Mouse (Mus musculus) megakaryocyte, embryonic 14.5 days (primary cell): ENCODE measurements around the gene Pdia4. TPM values are rescaled to one million over a fixed set of nuclear protein-coding genes. Genes with fewer than 3 reads are reported as not detected.
"Not testable (repeated sequence)": the region's sequence is repeated elsewhere in the genome, so short reads cannot be mapped to it uniquely, and the experiment has no call there.

Experiments used
- H3K27me3 ChIP-seq: replicated peaks from 2 replicates; pipeline ENCODE3; 2012; ENCODE audit warnings: inconsistent platforms
- H3K36me3 ChIP-seq: replicated peaks from 2 replicates; pipeline ENCODE3; 2012; ENCODE audit warnings: low read length, inconsistent platforms, mixed read lengths
- H3K4me1 ChIP-seq: 2 replicates; pipeline ENCODE4 v1.6.1; 2012; ENCODE audit warnings: inconsistent platforms
- H3K4me3 ChIP-seq: replicated peaks from 2 replicates; pipeline ENCODE3; 2012; ENCODE audit warnings: moderate library complexity, mild to moderate bottlenecking, inconsistent platforms
- H3K9me3 ChIP-seq: 2 replicates; pipeline ENCODE4 v1.6.1; 2012; ENCODE audit warnings: inconsistent platforms
- FLI1 ChIP-seq: IDR thresholded peaks from 2 replicates; pipeline ENCODE4 v1.6.1; 2012; ENCODE audit warnings: low read length, inconsistent platforms, mixed read lengths
- GATA1 ChIP-seq: IDR thresholded peaks from 3 replicates; pipeline ENCODE4 v1.6.1; 2012; ENCODE audit warnings: mixed read lengths, low read length, inconsistent platforms, borderline replicate concordance
- polyA plus RNA-seq: library from polyadenylated mRNA; stranded (reverse); fragments of >175 nt; gene quantifications from 2 replicates; pipeline ENCODE4 v1.2.3, GENCODE M21; 2012; ENCODE audit warnings: low replicate concordance; ENCODE audit not compliant: insufficient read depth

Pdia4 gene
- polyA plus RNA-seq = 2.8 TPM in 1 of 2 replicates, not detected in the other

GRCm38 (mm10) chr6:47813257-47813878, at the start of gene Pdia4:
Gene Pdia4, minus strand, starts transcription at chr6:47813430.
- no peaks in the 10 kb centered on the region for H3K27me3 ChIP-seq
- H3K4me3 ChIP-seq = peak within 1 kb of the TSS; percentile 97
- TF ChIP-seq GATA1 (no peak), FLI1 (no peak)
- H3K4me1 ChIP-seq = peaks cover 42% of the 10 kb centered on the region
- peaks cover 4% of the 10 kb centered on the region for H3K36me3 ChIP-seq
- H3K9me3 ChIP-seq = no peaks in the 10 kb centered on the region

GRCm38 (mm10) chr6:47857729-47858128, 44.5 kb upstream of the Pdia4 start:
- H3K4me1 ChIP-seq, H3K27me3 ChIP-seq, H3K9me3 ChIP-seq, H3K4me3 ChIP-seq: not testable (repeated sequence)
- H3K36me3 ChIP-seq = peaks cover 54% of the 10 kb centered on the region

GRCm38 (mm10) chr6:47857241-47857640, 44.0 kb upstream of the Pdia4 start:
- no peaks in the 10 kb centered on the region for H3K27me3 ChIP-seq
- H3K4me3 ChIP-seq = no peak overlapping the region
- no peak for TF ChIP-seq GATA1
- no peak for TF ChIP-seq FLI1
- peaks cover 49% of the 10 kb centered on the region for H3K36me3 ChIP-seq
- H3K4me1 ChIP-seq = no peaks in the 10 kb centered on the region
- no peaks in the 10 kb centered on the region for H3K9me3 ChIP-seq

GRCm38 (mm10) chr6:47845779-47846178, 32.5 kb upstream of the Pdia4 start:
- Histone ChIP-seq H3K9me3 (no peaks in the 10 kb centered on the region), H3K27me3 (no peaks in the 10 kb centered on the region), H3K36me3 (peaks cover 25% of the 10 kb centered on the region), H3K4me3 (no peak overlapping the region), H3K4me1 (peaks cover 14% of the 10 kb centered on the region)
- TF ChIP-seq FLI1 (no peak), GATA1 (no peak)

- no peak overlapping the region for H3K4me3 ChIP-seq
- H3K36me3 ChIP-seq = peaks cover 35% of the 10 kb centered on the region
- H3K27me3 ChIP-seq = no peaks in the 10 kb centered on the region
- TF ChIP-seq GATA1 (no peak), FLI1 (no peak)
- H3K4me1 ChIP-seq = peaks cover 41% of the 10 kb centered on the region
- H3K9me3 ChIP-seq = no peaks in the 10 kb centered on the region
These were observed 29.1 kb upstream of the Pdia4 start for GRCm38 (mm10) chr6:47842337-47842736.

- no peak for TF ChIP-seq FLI1
- TF ChIP-seq GATA1 = no peak
- Histone ChIP-seq H3K27me3 (no peaks in the 10 kb centered on the region), H3K4me1 (peaks cover 44% of the 10 kb centered on the region), H3K36me3 (peaks cover 33% of the 10 kb centered on the region), H3K9me3 (no peaks in the 10 kb centered on the region), H3K4me3 (no peak overlapping the region)
These were observed 28.6 kb upstream of the Pdia4 start for GRCm38 (mm10) chr6:47841831-47842230.

- Histone ChIP-seq H3K4me1 (peaks cover 47% of the 10 kb centered on the region), H3K27me3 (no peaks in the 10 kb centered on the region), H3K9me3 (no peaks in the 10 kb centered on the region), H3K4me3 (no peak overlapping the region), H3K36me3 (peaks cover 28% of the 10 kb centered on the region)
- TF ChIP-seq GATA1 (no peak), FLI1 (no peak)
These were observed 27.8 kb upstream of the Pdia4 start for GRCm38 (mm10) chr6:47841077-47841476.

GRCm38 (mm10) chr6:47837630-47838029, 24.4 kb upstream of the Pdia4 start:
- H3K36me3 ChIP-seq = peaks cover 13% of the 10 kb centered on the region
- TF ChIP-seq GATA1 = no peak
- TF ChIP-seq FLI1 = no peak
- H3K27me3 ChIP-seq = no peaks in the 10 kb centered on the region
- H3K4me1 ChIP-seq = peaks cover 54% of the 10 kb centered on the region
- H3K4me3 ChIP-seq = no peak overlapping the region
- no peaks in the 10 kb centered on the region for H3K9me3 ChIP-seq

- peaks cover 45% of the 10 kb centered on the region for H3K4me1 ChIP-seq
- peaks cover 10% of the 10 kb centered on the region for H3K36me3 ChIP-seq
- no peak for TF ChIP-seq FLI1
- no peak for TF ChIP-seq GATA1
- peak overlapping the region; percentile 100 for H3K4me3 ChIP-seq
- no peaks in the 10 kb centered on the region for H3K27me3 ChIP-seq
- no peaks in the 10 kb centered on the region for H3K9me3 ChIP-seq
These were observed 22.8 kb upstream of the Pdia4 start for GRCm38 (mm10) chr6:47835984-47836521.

- Histone ChIP-seq H3K9me3 (no peaks in the 10 kb centered on the region), H3K4me1 (peaks cover 45% of the 10 kb centered on the region), H3K4me3 (peak within 1 kb of the TSS; percentile 100), H3K27me3 (no peaks in the 10 kb centered on the region), H3K36me3 (peaks cover 10% of the 10 kb centered on the region)
- no peak for TF ChIP-seq GATA1
- TF ChIP-seq FLI1 = 0 out of 2 replicates have a peak, but pooled peaks have one; percentile 14
These were observed 22.3 kb upstream of the Pdia4 start, which contains the start of gene Zfp398 for GRCm38 (mm10) chr6:47835482-47835983. Gene Zfp398, plus strand, starts transcription at chr6:47835661.
